Mouse (Mus musculus): Measurements from ENCODE around the gene Coro2a.

Coro2a gene

DNA sequence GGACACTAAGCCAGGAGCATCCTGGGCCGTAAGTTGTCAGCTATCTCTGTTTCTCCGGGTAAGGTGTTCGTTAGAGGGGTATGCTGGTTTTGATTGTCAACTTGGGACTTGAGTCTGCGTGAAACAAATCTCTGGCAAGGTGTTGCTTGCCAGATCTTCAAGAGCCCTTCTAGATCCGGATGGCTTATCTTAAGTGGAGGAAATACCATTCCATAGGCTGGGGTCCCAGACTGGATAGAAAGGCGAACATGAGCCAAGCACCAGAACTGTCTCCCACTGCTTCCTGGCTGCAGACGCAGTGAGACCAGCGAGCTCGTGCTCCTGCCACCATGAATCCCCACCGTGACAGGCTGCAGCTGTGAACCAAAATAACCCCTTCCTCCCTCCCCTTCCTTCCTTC, 80.5 kb downstream of the Coro2a start:
- no peak for DNase-seq

DNA sequence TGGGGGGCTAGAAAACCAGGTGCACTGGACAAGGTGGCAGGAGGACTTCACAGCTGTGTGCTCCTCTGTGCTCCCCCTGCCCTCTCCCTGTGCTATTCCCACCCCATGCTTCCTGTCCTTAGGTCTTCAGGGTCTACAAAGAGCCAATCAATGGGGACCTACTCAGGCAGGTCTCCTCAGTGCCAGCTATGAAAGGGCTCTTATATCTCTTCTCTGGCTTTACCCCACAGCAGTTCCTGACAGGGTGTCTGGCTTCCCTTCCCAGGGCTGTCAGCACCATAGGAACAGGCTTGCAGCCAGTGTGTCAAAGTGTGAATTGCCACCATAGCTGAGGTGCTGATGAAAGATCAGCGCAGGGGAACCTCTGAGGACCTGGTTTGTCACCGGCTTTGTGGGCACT, 81.5 kb downstream of the Coro2a start:
- no peak for DNase-seq

DNA sequence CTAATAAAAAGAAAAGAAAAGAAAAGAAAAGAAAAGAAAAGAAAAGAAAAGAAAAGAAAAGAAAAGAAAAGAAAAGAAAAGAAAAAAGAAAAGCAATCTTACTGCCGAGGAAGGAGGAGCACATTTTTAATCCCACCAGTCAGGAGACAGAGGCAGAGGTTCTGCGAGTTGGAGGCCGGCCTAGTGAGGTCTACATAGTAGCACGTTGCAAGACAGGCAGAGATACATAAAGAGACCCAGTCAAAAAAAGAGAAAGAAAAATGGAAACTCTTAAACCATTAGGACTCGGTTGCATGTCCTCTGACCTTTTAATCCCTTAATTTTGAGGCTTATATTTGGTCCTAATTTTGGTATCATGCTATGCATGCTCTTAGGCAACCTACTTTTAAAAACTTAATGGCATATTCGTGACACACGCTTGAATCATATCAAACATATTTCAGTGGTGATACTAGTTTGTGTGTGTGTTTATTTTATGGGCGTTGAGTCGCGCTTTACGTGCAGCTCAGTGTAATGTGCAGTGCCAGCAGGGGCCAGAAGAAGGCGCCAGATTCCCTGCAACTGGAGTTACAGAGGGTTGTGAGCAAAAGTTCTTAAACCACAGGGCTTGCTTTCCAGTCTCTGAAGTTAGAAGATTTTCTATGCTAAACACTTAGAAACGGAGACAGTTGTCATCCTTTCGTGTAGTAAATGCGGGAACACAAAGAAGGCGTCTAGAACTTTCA, 94.1 kb downstream of the Coro2a start:
- peak; percentile 76 to 81 for DNase-seq

- DNase-seq = peak; percentile 91 to 92
Measured at GRCm38 (mm10) chr4:46506801-46507610, 95.0 kb downstream of the Coro2a start.

- peak in 1 of 2 experiments; percentile 34 for DNase-seq
Measured at GRCm38 (mm10) chr4:46505361-46506057, 96.5 kb downstream of the Coro2a start.

- no peak for DNase-seq
Measured at GRCm38 (mm10) chr4:46503881-46504280, 98.1 kb downstream of the Coro2a start.

DNA sequence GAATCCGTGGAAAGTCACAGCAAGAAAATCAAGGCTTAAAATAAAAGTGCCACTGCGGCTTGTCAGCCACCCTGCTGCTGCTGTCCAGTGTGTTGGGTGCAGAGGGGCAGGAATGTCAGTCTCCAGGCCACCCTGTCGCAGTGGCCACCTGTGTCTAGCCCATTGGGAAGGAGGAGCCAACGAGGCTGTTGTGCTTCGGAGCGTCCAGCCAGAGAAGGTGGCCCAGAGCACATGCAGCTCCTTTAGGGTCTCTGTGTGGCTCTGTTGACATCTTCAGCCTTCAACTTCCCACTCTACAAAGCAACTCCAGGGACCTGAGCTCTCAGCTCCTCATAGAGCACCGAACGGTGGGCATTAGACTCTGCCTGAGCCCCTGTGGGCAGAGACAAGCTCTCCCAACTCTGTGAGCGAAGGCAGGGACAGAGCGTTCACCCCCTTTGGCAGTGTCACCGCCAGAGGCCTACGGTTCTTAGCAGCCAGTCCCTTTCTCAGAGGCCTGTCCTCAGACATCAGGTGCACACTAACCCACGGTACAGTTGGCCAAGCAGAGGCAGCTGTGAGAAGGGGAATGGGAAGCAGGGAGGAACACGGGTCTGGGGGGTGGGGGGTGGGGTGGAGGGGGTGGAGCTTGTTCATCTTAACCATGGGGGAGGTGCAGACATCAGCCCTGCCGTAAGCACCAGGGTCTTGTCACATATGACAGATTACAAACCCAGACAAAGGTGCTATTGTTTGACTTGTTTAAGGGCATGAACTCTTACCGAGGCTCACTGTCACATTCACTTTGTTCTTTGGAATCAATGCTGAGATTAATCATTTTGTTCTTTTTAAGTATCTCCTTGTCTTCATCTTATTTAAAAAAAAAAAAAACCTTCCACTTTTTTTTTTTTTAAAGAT, 99.1 kb downstream of the Coro2a start:
- DNase-seq = no peak

DNA sequence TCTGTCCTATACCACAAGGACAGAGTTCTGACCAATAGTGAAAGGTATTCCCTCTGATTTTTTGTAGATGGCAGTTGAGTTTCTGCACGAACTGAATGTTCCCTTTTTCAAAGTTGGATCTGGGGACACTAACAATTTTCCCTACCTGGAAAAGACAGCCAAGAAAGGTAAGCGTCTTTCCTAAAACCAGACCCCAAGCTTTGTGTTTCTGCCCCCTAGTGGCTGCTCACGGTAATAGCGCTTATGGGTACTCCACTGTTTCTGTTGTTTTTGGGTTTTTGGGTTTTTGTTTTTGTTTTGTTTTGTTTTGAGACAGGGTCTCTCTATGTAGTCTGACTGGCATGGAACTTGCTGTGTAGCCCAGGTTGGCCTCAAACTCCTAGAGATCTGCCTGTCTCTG, 103.0 kb downstream of the Coro2a start:
- DNase-seq = peak; percentile 59 to 71

GRCm38 (mm10) chr4:46498511-46498910, 103.5 kb downstream of the Coro2a start:
- no peak for DNase-seq

DNA sequence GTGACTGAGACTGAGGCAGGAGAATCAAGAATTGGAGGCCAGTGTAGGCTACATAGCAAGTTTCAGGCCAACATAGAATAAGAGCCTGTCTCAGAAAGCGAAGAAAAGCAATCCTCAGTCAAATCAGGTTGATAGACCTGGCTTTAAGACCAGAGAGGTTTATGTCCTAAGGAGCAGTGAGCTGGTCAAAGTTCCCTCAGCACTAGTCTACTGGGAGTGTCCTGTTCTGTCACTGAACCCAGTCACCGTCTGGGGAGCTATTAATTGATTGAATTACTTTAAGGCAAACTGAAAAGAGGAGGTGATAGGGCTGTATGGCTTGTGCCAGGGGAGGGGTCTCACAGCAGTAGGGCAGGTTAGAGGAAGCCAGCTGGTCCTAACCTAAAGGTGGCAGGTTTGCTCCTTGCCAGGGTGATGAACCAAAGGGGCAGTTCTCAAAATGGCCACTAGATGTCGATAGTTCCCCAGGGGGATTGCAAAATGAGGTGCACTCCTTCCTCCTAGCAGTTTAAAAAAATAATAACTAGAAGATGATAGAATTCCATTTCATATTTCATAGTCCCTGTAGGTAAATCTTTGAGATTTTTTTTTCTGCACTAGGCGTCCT, 104.6 kb downstream of the Coro2a start:
- DNase-seq = peak; percentile 75 to 79

GRCm38 (mm10) chr4:46495543-46495942, 106.5 kb downstream of the Coro2a start:
- no peak for DNase-seq

DNA sequence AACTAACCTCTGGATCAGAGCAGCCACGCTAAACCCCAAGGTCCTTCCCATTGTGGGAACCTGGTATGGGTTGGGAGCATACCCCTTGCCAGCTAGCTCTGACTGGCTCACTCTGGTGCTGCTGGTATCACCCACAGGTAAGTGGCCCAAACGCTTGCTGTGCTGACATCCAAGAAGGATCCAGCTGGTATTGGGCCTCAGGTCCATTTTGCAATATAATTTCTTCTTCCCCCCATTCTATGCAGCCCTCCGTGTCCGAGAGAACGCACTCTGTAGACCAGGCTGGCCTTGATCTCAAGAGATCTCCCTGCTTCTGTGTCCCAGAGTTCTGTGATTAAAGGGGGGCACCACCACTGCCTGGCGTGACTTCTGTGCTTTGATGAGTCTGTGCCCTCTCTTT, 108.9 kb downstream of the Coro2a start:
- no peak for DNase-seq

GRCm38 (mm10) chr4:46489028-46489925, 112.7 kb downstream of the Coro2a start, which contains the start of gene Nans:
Nans (plus strand) TSS chr4:46489248.
- DNase-seq = peak; percentile 95 to 97

GRCm38 (mm10) chr4:46487348-46487747, 114.7 kb downstream of the Coro2a start:
- peak; percentile 33 to 36 for DNase-seq
